Mouse (Mus musculus) lung, embryonic 14.5 days (tissue): ENCODE measurements at regions not wholly inside any gene's neighbourhood (a gene's known extent, or its start where the extent isn't known, plus 50 kb on each side); places are given as distances from the start of the nearest gene placed in this dataset.

ENCODE experiments used
- ATAC-seq: fragments of 200-750 bp; cut with Nextera tagmentation; 2 replicates; pipeline ENCODE4 v1.8.0; 2017; ENCODE audit warnings: mild to moderate bottlenecking, moderate TSS enrichment, moderate library complexity; ENCODE audit not compliant: insufficient read depth
- DNase-seq: peaks from one replicate; pipeline ENCODE4 v3.0.0-alpha.2; 2015
- H3K27ac ChIP-seq: fragments of 300-500 bp; sonication (generic); 2 replicates; pipeline ENCODE4 v1.5.1; 2014; ENCODE audit warnings: low read depth, mild to moderate bottlenecking, moderate library complexity
- H3K27me3 ChIP-seq: fragments of 300-500 bp; sonication (generic); 2 replicates; pipeline ENCODE4 v1.6.1; 2014; ENCODE audit warnings: low read length, control low read depth; ENCODE audit not compliant: insufficient read depth
- H3K36me3 ChIP-seq: fragments of 300-500 bp; sonication (generic); 2 replicates; pipeline ENCODE4 v1.6.1; 2014; ENCODE audit warnings: control low read depth; ENCODE audit not compliant: insufficient read depth
- H3K4me1 ChIP-seq: fragments of 300-500 bp; sonication (generic); 2 replicates; pipeline ENCODE4 v1.6.1; 2014; ENCODE audit warnings: antibody characterized with exemption, control low read depth; ENCODE audit not compliant: insufficient read depth
- H3K4me2 ChIP-seq: fragments of 300-500 bp; sonication (generic); 2 replicates; pipeline ENCODE4 v1.6.1; 2014; ENCODE audit warnings: mild to moderate bottlenecking
- H3K4me3 ChIP-seq: fragments of 300-500 bp; sonication (generic); 2 replicates; pipeline ENCODE4 v1.5.1; 2014; ENCODE audit warnings: low read depth, low read length
- H3K9ac ChIP-seq: fragments of 300-500 bp; sonication (generic); 2 replicates; pipeline ENCODE4 v1.6.1; 2014
- H3K9me3 ChIP-seq: fragments of 300-500 bp; sonication (generic); 2 replicates; pipeline ENCODE4 v1.6.1; 2016; ENCODE audit warnings: low read depth, low read length, control low read depth
- CTCF ChIP-seq: IDR thresholded peaks from 2 replicates; pipeline ENCODE4 v1.5.1; 2016; ENCODE audit warnings: antibody characterized with exemption, low read depth
- WGBS: fragments of 180-500 bp; shearing (Covaris S2); extraction: QIAGEN DNeasy Blood & Tissue Kit; methylation state at CpG from one replicate; pipeline ENCODE4 v1.1.7; 2014; 5-methylcytosine and 5-hydroxymethylcytosine counted together

DNA sequence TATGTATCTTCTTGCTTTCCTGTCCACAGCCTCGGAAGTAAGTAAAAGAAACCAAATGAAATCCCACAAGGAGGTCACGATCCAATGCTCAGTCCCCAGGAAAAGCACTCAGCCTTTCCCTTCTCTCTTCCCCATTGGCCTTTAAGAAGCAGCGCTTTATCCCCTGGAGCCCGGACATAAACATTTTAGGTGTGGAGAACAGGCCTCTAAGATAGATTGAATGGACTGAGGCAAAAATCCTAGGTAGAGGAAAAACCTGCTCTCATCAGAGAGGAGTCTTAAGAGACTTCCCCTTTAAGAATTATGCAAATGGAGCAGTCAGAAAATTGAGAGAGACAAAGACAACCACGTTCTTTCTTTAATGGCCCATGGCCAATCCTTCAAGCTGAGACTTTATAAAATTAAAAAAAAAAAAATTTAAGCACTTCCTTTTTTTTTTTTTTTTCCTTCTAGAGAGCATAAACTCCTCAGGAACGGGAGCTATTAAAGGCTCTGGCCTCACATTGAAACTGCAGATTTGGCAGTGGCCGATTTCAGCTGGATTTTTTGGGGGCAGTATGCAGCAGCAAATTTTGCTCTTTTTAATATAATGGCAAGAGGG is 1020.5 kb downstream of the 9330182O14Rik start:
- no peaks in the 10 kb centered on the region for H3K9me3 ChIP-seq
- H3K4me3 ChIP-seq, result peak overlapping the region; percentile 15; the same call in 1 of the 2 replicates
- peak; percentile 54 for DNase-seq
- no peak overlapping the region for H3K9ac ChIP-seq
- H3K4me1 ChIP-seq, result 0 out of 2 replicates have a peak, but pooled peaks cover 7% of the 10 kb centered on the region
- H3K4me2 ChIP-seq, result peak overlapping the region; percentile 59
- H3K27me3 ChIP-seq, result no peaks in the 10 kb centered on the region
- no peak for TF ChIP-seq CTCF
- 0 out of 2 replicates have a peak, but pooled peaks have one; percentile 45 for ATAC-seq
- peak overlapping the region; percentile 63; the same call in 1 of the 2 replicates for H3K27ac ChIP-seq
- H3K36me3 ChIP-seq, result no peaks in the 10 kb centered on the region
- 22% methylated on average over 7 of the region's 7 CpGs for WGBS

DNA sequence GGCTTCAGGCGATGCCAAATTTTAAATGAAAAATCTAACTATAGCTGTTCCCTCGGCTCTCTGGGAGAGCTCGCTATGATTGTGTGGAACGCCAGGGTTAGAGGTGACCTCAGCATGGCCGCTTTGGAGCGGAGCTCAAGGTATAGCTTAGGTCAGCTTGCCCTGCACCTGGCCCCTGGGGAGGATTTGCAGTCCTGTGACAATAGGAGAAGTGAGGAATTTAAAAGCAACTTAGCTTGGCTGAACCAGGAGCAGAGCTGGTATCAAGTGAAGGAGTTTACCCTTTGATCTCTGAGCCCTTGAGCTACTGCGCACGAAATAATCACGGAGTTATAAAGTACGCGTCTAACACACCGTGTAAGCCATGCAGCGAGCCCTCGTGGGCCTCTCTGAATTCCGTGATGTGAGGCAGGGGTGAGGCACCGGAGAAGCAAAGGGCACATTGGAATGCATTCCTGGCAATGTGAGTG is 1021.0 kb downstream of the 9330182O14Rik start:
- Histone ChIP-seq H3K9me3 (no peaks in the 10 kb centered on the region), H3K9ac (peak overlapping the region; percentile 37), H3K36me3 (no peaks in the 10 kb centered on the region), H3K4me3 (peak overlapping the region; percentile 15; the same call in 1 of the 2 replicates), H3K4me2 (peak overlapping the region; percentile 59), H3K27ac (peak overlapping the region; percentile 63), H3K4me1 (0 out of 2 replicates have a peak, but pooled peaks cover 7% of the 10 kb centered on the region), H3K27me3 (no peaks in the 10 kb centered on the region)
- ATAC-seq, result peak; percentile 85
- WGBS, result 8% methylated on average over 16 of the region's 16 CpGs
- no peak for TF ChIP-seq CTCF
- DNase-seq, result peak; percentile 63

DNA sequence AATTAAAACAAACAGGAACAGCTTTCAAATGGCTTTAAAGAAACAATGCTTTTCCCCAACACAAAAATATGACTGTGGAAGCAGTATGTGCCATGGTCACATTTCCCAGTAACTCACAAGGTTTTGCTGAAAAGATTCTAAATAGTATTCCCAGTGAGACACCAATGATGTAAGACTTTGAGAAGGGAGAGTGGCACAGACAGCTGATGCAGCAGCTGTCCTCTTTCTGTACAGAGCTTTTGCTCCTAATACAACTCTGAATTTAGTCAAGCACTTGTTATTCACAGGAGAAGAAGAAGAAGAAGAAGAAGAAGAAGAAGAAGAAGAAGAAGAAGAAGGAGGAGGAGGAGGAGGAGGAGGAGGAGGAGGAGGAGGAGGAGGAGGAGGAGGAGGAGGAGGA is 1023.6 kb downstream of the 9330182O14Rik start:
- Histone ChIP-seq H3K36me3 (no peaks in the 10 kb centered on the region), H3K9ac (no peak overlapping the region), H3K4me3 (no peak overlapping the region), H3K27me3 (no peaks in the 10 kb centered on the region), H3K4me1 (0 out of 2 replicates have a peak, but pooled peaks cover 7% of the 10 kb centered on the region), H3K27ac (no peak overlapping the region), H3K9me3 (no peaks in the 10 kb centered on the region), H3K4me2 (no peak overlapping the region)
- DNase-seq, result no peak
- no peak for TF ChIP-seq CTCF
- no peak for ATAC-seq

DNA sequence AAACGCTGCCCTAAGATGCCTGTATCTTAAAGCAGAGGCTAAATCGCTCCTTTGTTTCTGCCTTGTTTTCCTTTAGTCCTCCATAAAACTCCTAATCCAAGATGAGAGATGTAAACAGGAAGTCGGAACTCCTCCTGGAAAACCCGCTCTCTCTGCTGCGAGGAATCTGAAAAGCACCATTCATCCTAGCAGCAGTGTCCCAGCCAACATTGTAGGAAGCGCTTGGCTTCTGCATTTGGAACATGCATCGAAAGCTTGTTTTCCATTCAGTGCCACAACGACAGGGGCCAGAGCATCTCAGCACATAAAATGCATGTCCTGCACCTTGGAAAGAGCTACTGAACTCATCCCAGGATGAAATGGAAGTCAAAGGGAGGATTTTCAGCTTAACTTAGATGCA is 1028.1 kb downstream of the 9330182O14Rik start:
- H3K9ac ChIP-seq, result no peak overlapping the region
- peak overlapping the region; percentile 33; the same call in 1 of the 2 replicates for H3K4me2 ChIP-seq
- H3K4me3 ChIP-seq, result no peak overlapping the region
- H3K36me3 ChIP-seq, result no peaks in the 10 kb centered on the region
- no peak for TF ChIP-seq CTCF
- H3K9me3 ChIP-seq, result no peaks in the 10 kb centered on the region
- ATAC-seq (peak; percentile 13; the same call in 1 of the 2 replicates), DNase-seq (peak; percentile 61)
- no peak overlapping the region for H3K27ac ChIP-seq
- no peaks in the 10 kb centered on the region for H3K27me3 ChIP-seq
- WGBS, result 39% methylated on average over 8 of the region's 8 CpGs
- no peaks in the 10 kb centered on the region for H3K4me1 ChIP-seq

DNA sequence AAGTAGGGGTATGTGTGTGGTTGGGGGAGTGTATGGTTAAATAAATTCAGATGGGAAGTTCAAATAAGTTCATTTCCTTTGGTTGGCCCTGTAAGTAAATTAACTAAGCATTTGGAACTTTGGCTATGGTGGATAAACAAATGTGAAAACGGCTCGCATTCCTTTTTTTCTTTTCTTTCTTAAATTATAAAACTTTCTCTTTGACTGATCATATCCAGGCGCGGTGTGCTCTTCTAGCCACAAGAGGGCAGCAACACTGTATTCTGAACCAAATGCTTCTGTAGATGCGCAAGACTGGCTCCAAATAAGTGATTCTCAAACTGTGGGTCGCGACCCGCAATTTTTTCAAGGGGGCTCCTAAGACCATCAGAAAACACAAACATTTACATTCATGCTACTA is 1028.6 kb downstream of the 9330182O14Rik start:
- Histone ChIP-seq H3K4me1 (no peaks in the 10 kb centered on the region), H3K36me3 (no peaks in the 10 kb centered on the region), H3K27ac (no peak overlapping the region), H3K4me2 (peak overlapping the region; percentile 33; the same call in 1 of the 2 replicates), H3K27me3 (no peaks in the 10 kb centered on the region), H3K4me3 (no peak overlapping the region), H3K9ac (no peak overlapping the region), H3K9me3 (no peaks in the 10 kb centered on the region)
- DNase-seq, result peak; percentile 91
- peak; percentile 83 for TF ChIP-seq CTCF
- ATAC-seq, result peak; percentile 64; the same call in 1 of the 2 replicates
- 2% methylated on average over 8 of the region's 8 CpGs for WGBS

DNA sequence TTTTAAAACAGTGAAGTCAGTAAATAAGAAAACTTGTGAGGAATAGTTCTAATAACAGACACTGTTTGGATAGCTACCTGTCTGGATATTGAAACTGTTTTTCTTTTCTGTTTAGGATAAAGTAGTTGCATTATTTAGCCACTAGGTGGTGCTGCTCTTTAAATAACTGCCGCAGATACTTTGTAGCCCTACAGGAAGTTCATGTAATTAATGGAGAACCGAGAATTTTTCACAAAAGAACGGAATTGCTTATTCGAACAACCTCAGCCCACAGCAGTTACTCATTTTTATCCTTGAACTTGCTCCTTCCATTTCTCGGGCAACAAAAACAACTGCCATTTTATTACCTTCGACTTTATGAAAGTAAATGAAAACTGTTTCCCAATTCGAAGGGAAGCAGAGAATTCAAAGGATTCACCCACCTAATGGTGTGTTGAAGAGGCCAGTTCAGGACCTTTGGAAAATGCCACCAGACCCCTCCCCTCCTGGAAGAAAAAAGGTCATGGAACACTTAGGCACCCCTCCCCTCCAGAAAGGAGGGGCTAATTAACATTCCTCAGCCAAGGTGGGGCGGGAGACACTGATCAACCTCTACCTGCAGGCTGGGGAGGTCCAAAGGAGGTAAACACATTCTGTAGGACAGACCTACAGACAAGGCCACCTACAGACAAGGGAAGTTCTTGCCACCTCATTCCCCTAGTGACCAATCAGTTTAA is 1029.6 kb downstream of the 9330182O14Rik start:
- H3K36me3 ChIP-seq, result no peaks in the 10 kb centered on the region
- no peak overlapping the region for H3K9ac ChIP-seq
- H3K4me1 ChIP-seq, result no peaks in the 10 kb centered on the region
- no peaks in the 10 kb centered on the region for H3K27me3 ChIP-seq
- WGBS, result 19% methylated on average over 8 of the region's 8 CpGs
- no peaks in the 10 kb centered on the region for H3K9me3 ChIP-seq
- DNase-seq (peak; percentile 91), ATAC-seq (peak; percentile 72)
- H3K4me2 ChIP-seq, result peak overlapping the region; percentile 54
- TF ChIP-seq CTCF, result peak; percentile 78
- no peak overlapping the region for H3K27ac ChIP-seq
- H3K4me3 ChIP-seq, result peak overlapping the region; percentile 24

DNA sequence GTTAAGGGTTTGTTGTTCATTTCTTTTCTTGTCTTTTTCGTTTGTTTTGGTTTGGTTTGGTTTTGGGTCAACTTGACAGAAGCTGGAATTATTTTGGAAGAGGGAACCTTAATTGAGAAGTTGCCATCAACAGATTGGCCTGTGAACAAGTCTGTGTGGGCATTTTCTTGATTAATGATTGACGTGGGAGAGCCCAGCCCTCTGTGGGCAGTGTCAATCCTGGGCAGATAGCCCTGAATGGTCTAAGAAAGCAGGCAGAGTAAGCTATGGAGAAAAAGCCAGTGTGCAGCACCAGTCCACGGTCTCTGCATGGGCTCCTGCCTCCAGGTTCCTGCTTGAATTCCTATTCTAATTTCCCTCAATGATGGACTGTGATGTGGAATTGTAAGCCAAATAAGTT is 1031.4 kb downstream of the 9330182O14Rik start:
- Histone ChIP-seq H3K36me3 (no peaks in the 10 kb centered on the region), H3K4me3 (no peak overlapping the region), H3K27me3 (no peaks in the 10 kb centered on the region), H3K9ac (no peak overlapping the region), H3K4me2 (no peak overlapping the region), H3K9me3 (no peaks in the 10 kb centered on the region), H3K4me1 (no peaks in the 10 kb centered on the region), H3K27ac (no peak overlapping the region)
- WGBS, result 75% methylated on average over 3 of the region's 3 CpGs
- no peak for TF ChIP-seq CTCF
- ATAC-seq, result no peak
- DNase-seq, result no peak
